Mouse (Mus musculus) heart, embryonic 16.5 days (tissue): ENCODE results near the gene Rcbtb2. TPM values are rescaled to one million over a fixed set of nuclear protein-coding genes. Genes with fewer than 3 reads are reported as not detected.
A peak's percentile ranks its signal among the peaks of the same experiment; 100 is the strongest.

Experiments used
- ATAC-seq: fragments of 200-750 bp; cut with Nextera tagmentation; replicated peaks from 2 replicates; pipeline ENCODE4 v1.8.0; 2017; ENCODE audit warnings: moderate number of reproducible peaks; ENCODE audit not compliant: insufficient read depth, low FRiP score; ENCODE audit errors: extremely low read depth
- H3K27ac ChIP-seq: fragments of 300-500 bp; sonication (generic); 2 replicates; pipeline ENCODE4 v1.5.1; 2014; ENCODE audit warnings: mild to moderate bottlenecking, low read length, control low read depth, moderate library complexity
- H3K27me3 ChIP-seq: fragments of 300-500 bp; sonication (generic); 2 replicates; pipeline ENCODE4 v1.6.1; 2014; ENCODE audit warnings: low read length, mixed read lengths; ENCODE audit not compliant: control insufficient read depth, insufficient read depth
- H3K36me3 ChIP-seq: fragments of 300-500 bp; sonication (generic); 2 replicates; pipeline ENCODE4 v1.6.1; 2014; ENCODE audit not compliant: control insufficient read depth, insufficient read depth
- H3K4me1 ChIP-seq: fragments of 300-500 bp; sonication (generic); 2 replicates; pipeline ENCODE4 v1.6.1; 2014; ENCODE audit warnings: low read length, mixed read lengths; ENCODE audit not compliant: control insufficient read depth, insufficient read depth
- H3K4me2 ChIP-seq: fragments of 300-500 bp; sonication (generic); 2 replicates; pipeline ENCODE4 v1.6.1; 2014; ENCODE audit warnings: low read depth, mild to moderate bottlenecking, control low read depth, low read length
- H3K4me3 ChIP-seq: fragments of 300-500 bp; sonication (generic); 2 replicates; pipeline ENCODE4 v1.5.1; 2014; ENCODE audit warnings: mild to moderate bottlenecking, control low read depth, low read length
- H3K9ac ChIP-seq: fragments of 300-500 bp; sonication (generic); 2 replicates; pipeline ENCODE4 v1.6.1; 2014; ENCODE audit warnings: low read length, control low read depth
- H3K9me3 ChIP-seq: fragments of 300-500 bp; sonication (generic); replicated peaks from 2 replicates; pipeline ENCODE4 v1.6.1; 2016; ENCODE audit warnings: low read length; ENCODE audit not compliant: control insufficient read depth
- WGBS: fragments of 180-500 bp; shearing (Covaris S2); extraction: QIAGEN DNeasy Blood & Tissue Kit; methylation state at CpG from one replicate; pipeline ENCODE4 v1.1.7; 2014; 5-methylcytosine and 5-hydroxymethylcytosine counted together
- polyA plus RNA-seq: library from polyadenylated mRNA; unstranded; fragments of >200 nt; fragmentation: Nextera tagmentation; extraction: Ambion mirVana; gene quantifications from 2 replicates; pipeline ENCODE4 v1.2.1, GENCODE M21; 2015

Gene Rcbtb2
- polyA plus RNA-seq, 1 experiment from 2014 or later, result 77.3 TPM

- H3K9ac ChIP-seq, result no peak overlapping the region
- WGBS, result 60% methylated on average over 5 of the region's 5 CpGs
- no peaks in the 10 kb centered on the region for H3K27me3 ChIP-seq
- no peak for ATAC-seq
- no peaks in the 10 kb centered on the region for H3K9me3 ChIP-seq
- no peaks in the 10 kb centered on the region for H3K36me3 ChIP-seq
- no peak overlapping the region for H3K4me3 ChIP-seq
- no peak overlapping the region for H3K27ac ChIP-seq
- H3K4me1 ChIP-seq, result peaks cover 13% of the 10 kb centered on the region
- no peak overlapping the region for H3K4me2 ChIP-seq
Measured at GRCm38 (mm10) chr14:73139866-73140265, 17.0 kb downstream of the Rcbtb2 start.

DNA sequence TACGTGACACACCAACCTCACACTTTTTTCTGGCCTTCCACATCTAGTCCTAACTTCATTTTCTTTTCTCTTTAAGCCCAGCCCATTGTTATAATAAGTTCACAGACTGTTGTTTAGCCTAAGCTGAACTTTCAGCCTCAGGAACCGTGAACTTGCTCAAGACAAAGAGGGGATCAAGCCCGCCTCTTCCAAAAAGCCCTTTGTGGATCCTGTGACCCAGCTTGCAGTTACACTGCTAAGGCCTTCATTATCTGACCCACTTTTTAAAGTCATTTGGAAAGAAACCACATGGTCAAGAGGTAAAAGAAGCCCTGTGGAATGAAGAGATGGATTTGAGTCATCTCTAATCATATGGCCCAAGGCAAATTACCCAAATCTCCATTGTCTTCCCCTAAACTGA, 19.0 kb downstream of the Rcbtb2 start:
- Histone ChIP-seq H3K4me2 (no peak overlapping the region), H3K4me1 (peaks cover 14% of the 10 kb centered on the region), H3K9me3 (peaks cover 3% of the 10 kb centered on the region; the same call in 1 of the 2 replicates), H3K36me3 (peaks cover 7% of the 10 kb centered on the region), H3K4me3 (no peak overlapping the region), H3K27ac (no peak overlapping the region), H3K27me3 (no peaks in the 10 kb centered on the region), H3K9ac (no peak overlapping the region)
- no peak for ATAC-seq
- 88% methylated on average over 3 of the region's 3 CpGs for WGBS

DNA sequence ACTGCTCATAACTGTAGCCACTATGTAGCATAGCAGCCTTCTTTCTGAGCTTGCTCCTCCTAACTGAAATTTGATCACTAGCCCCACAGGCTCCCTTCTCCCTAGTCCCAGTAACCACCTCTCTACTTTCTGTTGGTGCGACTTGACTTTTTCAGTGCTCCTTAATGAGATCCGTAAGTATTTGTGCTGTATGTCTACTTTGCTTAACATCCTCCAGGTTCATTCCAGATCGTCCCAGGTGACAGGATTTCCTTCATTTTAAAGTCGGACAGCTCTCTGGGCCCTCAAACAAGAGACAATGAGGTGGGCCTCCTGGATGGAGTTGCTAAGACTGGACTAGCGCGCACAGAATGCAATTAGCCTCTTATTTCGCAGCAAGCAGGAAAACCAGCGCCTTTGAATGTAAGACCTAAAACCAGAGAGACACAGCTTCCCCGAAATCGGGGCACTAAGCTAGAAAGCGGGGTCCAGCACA, 19.6 kb downstream of the Rcbtb2 start:
- WGBS, result 0% methylated on average over 11 of the region's 11 CpGs
- Histone ChIP-seq H3K4me3 (peak overlapping the region; percentile 82), H3K9me3 (peaks cover 3% of the 10 kb centered on the region; the same call in 1 of the 2 replicates), H3K4me1 (peaks cover 14% of the 10 kb centered on the region), H3K36me3 (peaks cover 7% of the 10 kb centered on the region), H3K9ac (peak overlapping the region; percentile 98), H3K27ac (peak overlapping the region; percentile 96), H3K4me2 (peak overlapping the region; percentile 91), H3K27me3 (no peaks in the 10 kb centered on the region)
- no peak; the same call in 1 of the 2 replicates for ATAC-seq

- Histone ChIP-seq H3K9me3 (peaks cover 3% of the 10 kb centered on the region; the same call in 1 of the 2 replicates), H3K27ac (peak overlapping the region; percentile 96), H3K36me3 (peaks cover 7% of the 10 kb centered on the region), H3K4me1 (peaks cover 16% of the 10 kb centered on the region), H3K27me3 (no peaks in the 10 kb centered on the region), H3K4me3 (peak overlapping the region; percentile 82), H3K9ac (peak overlapping the region; percentile 98), H3K4me2 (peak overlapping the region; percentile 91)
- peak; percentile 92 for ATAC-seq
- under 1% methylated on average over 85 of the region's 88 CpGs for WGBS
Measured at GRCm38 (mm10) chr14:73142896-73143709, 20.3 kb downstream of the Rcbtb2 start.

DNA sequence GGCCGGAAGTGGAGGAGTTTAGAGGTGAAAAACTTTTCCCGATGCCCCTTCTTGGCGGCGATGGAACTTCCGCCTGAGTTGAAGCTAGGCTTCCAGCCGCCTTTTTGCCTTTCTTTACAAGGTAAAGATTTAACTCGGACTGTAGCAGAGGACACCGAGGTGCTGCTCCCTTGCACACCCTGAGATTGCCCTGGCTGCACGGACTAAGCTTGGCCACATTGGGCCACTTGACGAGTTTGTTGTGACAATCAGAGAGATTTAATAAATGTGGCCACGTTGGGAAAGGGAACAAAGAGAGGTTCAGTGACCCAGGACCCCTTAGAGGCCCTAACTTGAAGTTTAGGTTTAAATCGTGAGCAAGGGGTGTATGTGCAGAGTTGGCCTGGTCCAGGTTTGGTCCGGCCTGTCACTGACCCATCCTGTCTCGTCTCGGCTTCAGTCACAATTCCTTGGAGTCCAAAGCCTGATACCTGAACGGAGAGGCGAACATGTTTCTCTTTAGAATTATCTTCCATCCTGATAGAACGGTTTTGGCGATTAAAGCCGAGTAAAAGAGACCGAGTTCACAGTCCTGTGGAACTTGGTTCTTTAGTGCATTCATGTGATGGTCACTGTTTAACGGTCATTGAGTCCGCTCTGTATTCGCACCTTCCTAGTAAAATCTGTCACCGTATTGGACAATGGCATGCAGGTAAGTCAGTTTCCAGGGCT, 21.0 kb downstream of the Rcbtb2 start:
- Histone ChIP-seq H3K4me1 (peaks cover 16% of the 10 kb centered on the region), H3K9ac (peak overlapping the region; percentile 98), H3K27me3 (no peaks in the 10 kb centered on the region), H3K27ac (peak overlapping the region; percentile 96), H3K4me2 (peak overlapping the region; percentile 91), H3K36me3 (peaks cover 7% of the 10 kb centered on the region), H3K9me3 (peaks cover 3% of the 10 kb centered on the region; the same call in 1 of the 2 replicates), H3K4me3 (peak overlapping the region; percentile 82)
- ATAC-seq, result 0 out of 2 replicates have a peak, but pooled peaks have one; percentile 1
- WGBS, result 36% methylated on average over 25 of the region's 25 CpGs

- H3K36me3 ChIP-seq, result peaks cover 7% of the 10 kb centered on the region
- H3K4me3 ChIP-seq, result no peak overlapping the region
- WGBS, result 89% methylated on average over 4 of the region's 4 CpGs
- H3K9me3 ChIP-seq, result peaks cover 3% of the 10 kb centered on the region; the same call in 1 of the 2 replicates
- ATAC-seq, result no peak
- no peak overlapping the region for H3K4me2 ChIP-seq
- peaks cover 18% of the 10 kb centered on the region for H3K4me1 ChIP-seq
- no peaks in the 10 kb centered on the region for H3K27me3 ChIP-seq
- H3K27ac ChIP-seq, result no peak overlapping the region
- H3K9ac ChIP-seq, result no peak overlapping the region
Measured at GRCm38 (mm10) chr14:73145531-73145930, 22.7 kb downstream of the Rcbtb2 start.

- Histone ChIP-seq H3K9ac (no peak overlapping the region), H3K4me1 (peaks cover 18% of the 10 kb centered on the region), H3K27ac (no peak overlapping the region), H3K9me3 (peaks cover 3% of the 10 kb centered on the region; the same call in 1 of the 2 replicates), H3K27me3 (no peaks in the 10 kb centered on the region), H3K4me3 (no peak overlapping the region), H3K4me2 (no peak overlapping the region), H3K36me3 (peaks cover 7% of the 10 kb centered on the region)
- no peak for ATAC-seq
- 70% methylated on average over 3 of the region's 3 CpGs for WGBS
Measured at GRCm38 (mm10) chr14:73146721-73147120, 23.9 kb downstream of the Rcbtb2 start.

DNA sequence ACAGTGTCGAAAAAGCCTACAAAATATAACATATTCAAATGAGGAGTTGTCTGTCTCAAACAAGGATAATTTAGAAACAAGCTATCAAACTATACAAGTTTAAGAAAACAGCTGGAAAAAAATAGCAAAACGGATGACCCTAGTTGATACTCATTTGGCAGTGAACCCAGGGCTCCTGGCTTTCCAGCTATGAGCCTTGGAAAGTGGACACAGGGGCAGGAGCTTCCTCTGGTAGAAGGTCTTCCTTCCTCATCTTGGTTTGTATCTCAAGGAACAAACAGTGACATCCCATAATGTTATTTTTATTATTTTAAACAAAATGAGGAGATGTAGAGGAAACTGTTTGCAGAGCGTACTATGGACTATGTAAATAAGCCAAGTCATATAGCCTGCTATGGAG, 25.3 kb downstream of the Rcbtb2 start:
- 85% methylated on average over 3 of the region's 3 CpGs for WGBS
- no peak for ATAC-seq
- no peak overlapping the region for H3K27ac ChIP-seq
- H3K4me3 ChIP-seq, result no peak overlapping the region
- peaks cover 3% of the 10 kb centered on the region; the same call in 1 of the 2 replicates for H3K9me3 ChIP-seq
- no peaks in the 10 kb centered on the region for H3K27me3 ChIP-seq
- peaks cover 15% of the 10 kb centered on the region for H3K4me1 ChIP-seq
- H3K36me3 ChIP-seq, result peaks cover 7% of the 10 kb centered on the region
- no peak overlapping the region for H3K4me2 ChIP-seq
- H3K9ac ChIP-seq, result no peak overlapping the region

- no peak for ATAC-seq
- Histone ChIP-seq H3K27me3 (no peaks in the 10 kb centered on the region), H3K27ac (no peak overlapping the region), H3K4me1 (no peaks in the 10 kb centered on the region), H3K9ac (no peak overlapping the region), H3K36me3 (peaks cover 34% of the 10 kb centered on the region), H3K4me3 (no peak overlapping the region), H3K9me3 (no peaks in the 10 kb centered on the region), H3K4me2 (no peak overlapping the region)
- WGBS, result 95% methylated on average over 4 of the region's 5 CpGs
Measured at GRCm38 (mm10) chr14:73161303-73161702, 38.5 kb downstream of the Rcbtb2 start.
